8 mouse cellular contexts compared by ENCODE assay signal in the genomic region with DNA sequence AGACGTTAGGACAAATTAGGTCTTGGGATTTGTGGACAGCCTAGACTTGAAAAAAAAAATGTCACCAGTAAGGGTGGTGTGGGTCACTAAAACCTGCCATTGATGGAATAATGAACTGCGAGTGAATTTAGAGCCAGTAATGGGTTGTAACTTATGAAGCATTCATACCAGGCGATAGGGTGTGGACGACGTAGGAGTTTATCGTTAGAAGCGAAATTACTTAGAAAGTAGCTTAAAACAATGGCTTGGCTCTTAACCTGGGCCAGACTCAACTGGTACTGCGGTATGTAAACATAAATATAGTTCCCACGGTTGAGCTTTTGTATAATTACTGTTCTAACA. TPM values are rescaled to one million over a fixed set of nuclear protein-coding genes. Genes with fewer than 3 reads are reported as not detected.
A peak's percentile ranks its signal among the peaks of the same experiment; 100 is the strongest.
DNase-seq lines count a peak whose midpoint lies in the region; ATAC-seq and TF ChIP-seq lines count a peak whose summit lies in the region.

No protein-coding gene starts in this region.

- TF ChIP-seq POLR2A in lung, adult 2 months (IDR thresholded peaks at IDR 0.05; ENCODE audit: borderline replicate concordance, extremely low read depth, low read depth, low read length), result no peak

- peak overlapping the region; percentile 82 for H3K4me2 ChIP-seq in embryonic facial prominence, embryonic 15.5 days (replicated peaks)
- peak overlapping the region; percentile 79 for H3K4me2 ChIP-seq in neural tube, embryonic 13.5 days

- no peak for ATAC-seq in embryonic facial prominence, embryonic 15.5 days (ENCODE audit: insufficient number of reproducible peaks, low FRiP score, low TSS enrichment, low read depth)
- ATAC-seq in neural tube, embryonic 13.5 days (ENCODE audit: low read depth), result no peak

- H3K9ac ChIP-seq in embryonic facial prominence, embryonic 15.5 days, result peak overlapping the region; percentile 23; the same call in 1 of the 2 replicates
- H3K9ac ChIP-seq in neural tube, embryonic 13.5 days, result peak overlapping the region; percentile 71

- no peak for TF ChIP-seq CTCF in lung, adult 2 months (IDR thresholded peaks at IDR 0.05; ENCODE audit: insufficient read depth, low read length)

- H3K9me3 ChIP-seq in embryonic facial prominence, embryonic 15.5 days (replicated peaks), result no peaks in the 10 kb centered on the region
- H3K9me3 ChIP-seq in limb, embryonic 10.5 days (replicated peaks), result no peaks in the 10 kb centered on the region
- no peaks in the 10 kb centered on the region for H3K9me3 ChIP-seq in neural tube, embryonic 13.5 days

- 4% methylated on average over 9 of the region's 9 CpGs for WGBS in lung, adult 2 months
- 5% methylated on average over 9 of the region's 9 CpGs for WGBS in embryonic facial prominence, embryonic 15.5 days
- 9% methylated on average over 9 of the region's 9 CpGs for WGBS in limb, embryonic 10.5 days
- WGBS in neural tube, embryonic 13.5 days, result 7% methylated on average over 9 of the region's 9 CpGs

- no peak for DNase-seq in lung, adult 2 months
- DNase-seq in lung, postnatal 25 days (ENCODE audit: low spot score), result no peak
- no peak for DNase-seq in limb, embryonic 10.5 days (ENCODE audit: low spot score)
- DNase-seq in thymus, postnatal 36 days, result no peak
- no peak for DNase-seq in adrenal gland, postnatal 25 days
- no peak for DNase-seq in kidney, adult 8-10 months

- H3K27me3 ChIP-seq in embryonic facial prominence, embryonic 15.5 days, result no peaks in the 10 kb centered on the region
- H3K27me3 ChIP-seq in limb, embryonic 10.5 days (ENCODE audit: low read depth, poor library complexity, severe bottlenecking), result no peaks in the 10 kb centered on the region
- no peaks in the 10 kb centered on the region for H3K27me3 ChIP-seq in neural tube, embryonic 13.5 days

- no peaks in the 10 kb centered on the region for H3K36me3 ChIP-seq in embryonic facial prominence, embryonic 15.5 days
- H3K36me3 ChIP-seq in limb, embryonic 10.5 days, result no peaks in the 10 kb centered on the region
- H3K36me3 ChIP-seq in neural tube, embryonic 13.5 days, result peaks cover 15% of the 10 kb centered on the region

- H3K4me3 ChIP-seq in lung, adult 2 months (replicated peaks; ENCODE audit: extremely low read depth, low read depth, low read length), result peak overlapping the region; percentile 78
- H3K4me3 ChIP-seq in embryonic facial prominence, embryonic 15.5 days (replicated peaks), result peak overlapping the region; percentile 68
- H3K4me3 ChIP-seq in limb, embryonic 10.5 days, result peak overlapping the region; percentile 62
- H3K4me3 ChIP-seq in neural tube, embryonic 13.5 days, result peak overlapping the region; percentile 63

- peaks cover 2% of the 10 kb centered on the region; the same call in 1 of the 2 replicates for H3K4me1 ChIP-seq in lung, adult 2 months (ENCODE audit: control insufficient read depth, insufficient read depth, low read length)
- H3K4me1 ChIP-seq in embryonic facial prominence, embryonic 15.5 days, result peaks cover 22% of the 10 kb centered on the region
- peaks cover 14% of the 10 kb centered on the region for H3K4me1 ChIP-seq in limb, embryonic 10.5 days
- peaks cover 27% of the 10 kb centered on the region for H3K4me1 ChIP-seq in neural tube, embryonic 13.5 days (replicated peaks)

- peak overlapping the region; percentile 94 for H3K27ac ChIP-seq in embryonic facial prominence, embryonic 15.5 days (replicated peaks)
- H3K27ac ChIP-seq in limb, embryonic 10.5 days, result peak overlapping the region; percentile 90
- H3K27ac ChIP-seq in neural tube, embryonic 13.5 days (replicated peaks), result peak overlapping the region; percentile 95

RNA-seq across cellular contexts. Expression of a gene that starts 0.3 kb away (rescaled TPM):
- 10.1 and 18.3 TPM in 2 replicates for polyA plus RNA-seq in lung, adult 2 months (2012; rRNA removed)
- 25.0 and 25.8 TPM in 2 replicates for polyA plus RNA-seq in embryonic facial prominence, embryonic 15.5 days (2015; fragmentation: Nextera tagmentation; extraction: Ambion mirVana)
- 21.2 and 26.2 TPM in 2 replicates for polyA plus RNA-seq in limb, embryonic 10.5 days (2016; fragmentation: Nextera tagmentation; extraction: Ambion mirVana)
- polyA plus RNA-seq in neural tube, embryonic 13.5 days (2015; fragmentation: Nextera tagmentation; extraction: Ambion mirVana), result 34.8 and 40.5 TPM in 2 replicates
- total RNA-seq in adrenal gland, postnatal 25 days (2021), result 36.4 and 36.5 TPM in 2 replicates

RNA-seq across cellular contexts. Expression of a gene that starts 21.6 kb away (rescaled TPM):
- 6.1 and 6.2 TPM in 2 replicates for polyA plus RNA-seq in lung, adult 2 months (2012; rRNA removed)
- 22.4 and 24.3 TPM in 2 replicates for polyA plus RNA-seq in embryonic facial prominence, embryonic 15.5 days (2015; fragmentation: Nextera tagmentation; extraction: Ambion mirVana)
- 21.7 and 24.0 TPM in 2 replicates for polyA plus RNA-seq in limb, embryonic 10.5 days (2016; fragmentation: Nextera tagmentation; extraction: Ambion mirVana)
- 25.6 and 31.7 TPM in 2 replicates for polyA plus RNA-seq in neural tube, embryonic 13.5 days (2015; fragmentation: Nextera tagmentation; extraction: Ambion mirVana)
- 16.5 and 17.9 TPM in 2 replicates for total RNA-seq in adrenal gland, postnatal 25 days (2021)

RNA-seq across cellular contexts. Expression of a gene that starts 22.2 kb away (rescaled TPM):
- 11.7 and 25.6 TPM in 2 replicates for polyA plus RNA-seq in lung, adult 2 months (2012; rRNA removed)
- 22.0 and 23.7 TPM in 2 replicates for polyA plus RNA-seq in embryonic facial prominence, embryonic 15.5 days (2015; fragmentation: Nextera tagmentation; extraction: Ambion mirVana)
- polyA plus RNA-seq in limb, embryonic 10.5 days (2016; fragmentation: Nextera tagmentation; extraction: Ambion mirVana), result 16.7 and 18.0 TPM in 2 replicates
- 17.3 and 17.7 TPM in 2 replicates for polyA plus RNA-seq in neural tube, embryonic 13.5 days (2015; fragmentation: Nextera tagmentation; extraction: Ambion mirVana)
- 55.5 and 71.8 TPM in 2 replicates for total RNA-seq in adrenal gland, postnatal 25 days (2021)

RNA-seq across cellular contexts. Expression of a gene that starts 47.2 kb away (rescaled TPM):
- polyA plus RNA-seq in lung, adult 2 months (2012; rRNA removed), result 25.4 and 27.9 TPM in 2 replicates
- polyA plus RNA-seq in embryonic facial prominence, embryonic 15.5 days (2015; fragmentation: Nextera tagmentation; extraction: Ambion mirVana), result 4.6 and 5.4 TPM in 2 replicates
- 2.2 and 2.6 TPM in 2 replicates for polyA plus RNA-seq in limb, embryonic 10.5 days (2016; fragmentation: Nextera tagmentation; extraction: Ambion mirVana)
- 9.0 and 9.3 TPM in 2 replicates for polyA plus RNA-seq in neural tube, embryonic 13.5 days (2015; fragmentation: Nextera tagmentation; extraction: Ambion mirVana)
- total RNA-seq in adrenal gland, postnatal 25 days (2021), result 55.3 and 65.2 TPM in 2 replicates
